Mouse (Mus musculus): ENCODE data around the gene Mpp6.

GRCm38 (mm10) chr6:50192822-50193221 is 82.8 kb downstream of the Mpp6 start:
- TF ChIP-seq GATA1 (IDR thresholded peaks at IDR 0.05; ENCODE audit: low read length) = no peak
- TF ChIP-seq TAL1 (IDR thresholded peaks at IDR 0.05; ENCODE audit: low read length) = no peak

All from erythroblast, embryonic 14.5 days (primary cell).